Mouse (Mus musculus) neural tube, embryonic 13.5 days (tissue): ENCODE measurements at regions not wholly inside any gene's neighbourhood (a gene's known extent, or its start where the extent isn't known, plus 50 kb on each side); places are given as distances from the start of the nearest gene placed in this dataset. TPM values are rescaled to one million over a fixed set of nuclear protein-coding genes. Genes with fewer than 3 reads are reported as not detected.
A peak's percentile ranks its signal among the peaks of the same experiment; 100 is the strongest.

ENCODE experiments used
- ATAC-seq: fragments of 200-750 bp; cut with Nextera tagmentation; 2 replicates; pipeline ENCODE4 v1.8.0; 2017; ENCODE audit warnings: low read depth, mild to moderate bottlenecking, moderate TSS enrichment, moderate library complexity
- H3K27ac ChIP-seq: fragments of 300-500 bp; sonication (generic); replicated peaks from 2 replicates; pipeline ENCODE4 v1.5.1; 2015; ENCODE audit warnings: moderate library complexity, mild to moderate bottlenecking, inconsistent platforms
- H3K27me3 ChIP-seq: fragments of 300-500 bp; sonication (generic); 2 replicates; pipeline ENCODE4 v1.6.1; 2015; ENCODE audit warnings: mild to moderate bottlenecking, inconsistent platforms
- H3K36me3 ChIP-seq: fragments of 300-500 bp; sonication (generic); 2 replicates; pipeline ENCODE4 v1.6.1; 2015; ENCODE audit warnings: mild to moderate bottlenecking, inconsistent platforms
- H3K4me1 ChIP-seq: fragments of 300-500 bp; sonication (generic); replicated peaks from 2 replicates; pipeline ENCODE4 v1.6.1; 2015; ENCODE audit warnings: inconsistent platforms
- H3K4me2 ChIP-seq: fragments of 300-500 bp; sonication (generic); 2 replicates; pipeline ENCODE4 v1.6.1; 2015; ENCODE audit warnings: inconsistent platforms, mild to moderate bottlenecking, moderate library complexity
- H3K4me3 ChIP-seq: fragments of 300-500 bp; sonication (generic); 2 replicates; pipeline ENCODE4 v1.5.1; 2015; ENCODE audit warnings: mild to moderate bottlenecking, inconsistent platforms
- H3K9ac ChIP-seq: fragments of 300-500 bp; sonication (generic); 2 replicates; pipeline ENCODE4 v1.6.1; 2015; ENCODE audit warnings: moderate library complexity, mild to moderate bottlenecking, inconsistent platforms
- H3K9me3 ChIP-seq: fragments of 300-500 bp; sonication (generic); 2 replicates; pipeline ENCODE4 v1.6.1; 2016; ENCODE audit warnings: inconsistent platforms
- WGBS: fragments of 180-500 bp; shearing (Covaris S2); methylation state at CpG from one replicate; pipeline ENCODE4 v1.1.7; 2015; 5-methylcytosine and 5-hydroxymethylcytosine counted together
- microRNA-seq: library from miRNA; unstranded; fragments of <30 nt; microRNA quantifications from one replicate; pipeline ENCODE4, GENCODE M21; 2016

GRCm38 (mm10) chr2:16929974-16930373, 573.9 kb downstream of the Plxdc2 start:
- H3K4me1 ChIP-seq, result no peaks in the 10 kb centered on the region
- H3K36me3 ChIP-seq, result no peaks in the 10 kb centered on the region
- H3K9ac ChIP-seq, result no peak overlapping the region
- H3K27ac ChIP-seq, result no peak overlapping the region
- no peaks in the 10 kb centered on the region for H3K27me3 ChIP-seq
- 89% methylated on average over 3 of the region's 3 CpGs for WGBS
- no peaks in the 10 kb centered on the region for H3K9me3 ChIP-seq
- no peak overlapping the region for H3K4me2 ChIP-seq
- ATAC-seq, result no peak
- no peak overlapping the region for H3K4me3 ChIP-seq

DNA sequence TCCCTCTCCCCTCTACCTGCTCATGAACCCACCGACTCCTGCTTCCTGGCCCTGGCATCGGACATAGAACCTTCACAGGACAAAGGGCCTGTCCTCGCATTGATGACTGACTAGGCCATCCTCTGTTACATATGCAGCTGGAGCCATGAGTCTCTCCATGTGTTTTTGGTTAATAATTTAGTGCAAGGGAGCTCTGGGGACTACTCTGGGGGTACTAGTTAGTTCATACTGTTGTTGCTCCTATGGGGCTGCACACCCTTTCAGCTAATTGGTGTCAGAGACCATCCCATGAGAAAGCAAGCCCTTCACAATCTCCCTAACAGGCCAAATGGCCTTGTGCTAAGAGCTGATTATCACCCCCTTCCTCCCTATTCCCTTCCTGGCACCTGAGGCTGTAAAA, 603.3 kb downstream of the Plxdc2 start:
- Histone ChIP-seq H3K9me3 (no peaks in the 10 kb centered on the region; the same call in 1 of the 2 replicates), H3K36me3 (no peaks in the 10 kb centered on the region), H3K4me3 (no peak overlapping the region), H3K9ac (no peak overlapping the region), H3K27ac (no peak overlapping the region), H3K4me1 (no peaks in the 10 kb centered on the region), H3K4me2 (no peak overlapping the region), H3K27me3 (no peaks in the 10 kb centered on the region)
- no peak for ATAC-seq
- 76% methylated on average over 3 of the region's 3 CpGs for WGBS

- no peak overlapping the region for H3K4me3 ChIP-seq
- no peak overlapping the region for H3K4me2 ChIP-seq
- H3K9me3 ChIP-seq, result no peaks in the 10 kb centered on the region
- no peaks in the 10 kb centered on the region for H3K36me3 ChIP-seq
- no peaks in the 10 kb centered on the region for H3K27me3 ChIP-seq
- ATAC-seq, result 0 out of 2 replicates have a peak, but pooled peaks have one; percentile 27
- peaks cover 5% of the 10 kb centered on the region; the same call in 1 of the 2 replicates for H3K4me1 ChIP-seq
- WGBS, result 3% methylated on average over 4 of the region's 4 CpGs
- no peak overlapping the region for H3K9ac ChIP-seq
- no peak overlapping the region for H3K27ac ChIP-seq
Measured at GRCm38 (mm10) chr2:16977380-16977779, 621.3 kb downstream of the Plxdc2 start.

- Histone ChIP-seq H3K36me3 (no peaks in the 10 kb centered on the region), H3K9ac (no peak overlapping the region), H3K27me3 (no peaks in the 10 kb centered on the region), H3K4me3 (no peak overlapping the region), H3K9me3 (no peaks in the 10 kb centered on the region), H3K27ac (no peak overlapping the region), H3K4me2 (no peak overlapping the region), H3K4me1 (no peaks in the 10 kb centered on the region)
- no peak for ATAC-seq
- WGBS, result 92% methylated on average over 1 of the region's 1 CpGs
Measured at GRCm38 (mm10) chr2:16982823-16983222, 626.7 kb downstream of the Plxdc2 start.

GRCm38 (mm10) chr2:16983583-16984221, 627.6 kb downstream of the Plxdc2 start:
- H3K9ac ChIP-seq, result no peak overlapping the region
- H3K27me3 ChIP-seq, result no peaks in the 10 kb centered on the region
- H3K36me3 ChIP-seq, result no peaks in the 10 kb centered on the region
- WGBS, result 71% methylated on average over 5 of the region's 5 CpGs
- no peak overlapping the region for H3K4me2 ChIP-seq
- no peak for ATAC-seq
- H3K9me3 ChIP-seq, result no peaks in the 10 kb centered on the region
- H3K4me3 ChIP-seq, result no peak overlapping the region
- H3K4me1 ChIP-seq, result no peaks in the 10 kb centered on the region
- H3K27ac ChIP-seq, result no peak overlapping the region

Small RNA genes lying in the stretch of these regions (microRNA-seq; reads per million reads assigned to microRNA genes)
- gene Gm24933, result not detected
